Mouse (Mus musculus) ES-E14 (cell line): ENCODE measurements around the gene Inca1. TPM values are rescaled to one million over a fixed set of nuclear protein-coding genes. Genes with fewer than 3 reads are reported as not detected.
A peak's percentile ranks its signal among the peaks of the same experiment; 100 is the strongest.

Source experiments
- DNase-seq: peaks from one replicate; pipeline ENCODE4 v3.0.0-alpha.2; 2013; ENCODE audit warnings: low read depth, low spot score
- H3K27ac ChIP-seq: 2 replicates; pipeline ENCODE4 v1.5.1; 2012; ENCODE audit warnings: low read depth, mild to moderate bottlenecking, low read length, moderate library complexity, mixed read lengths; ENCODE audit not compliant: poor library complexity, insufficient read depth, severe bottlenecking
- H3K36me3 ChIP-seq: 2 replicates; pipeline ENCODE4 v1.6.1; 2012; ENCODE audit warnings: mild to moderate bottlenecking, low read length, moderate library complexity, mixed read lengths; ENCODE audit not compliant: control insufficient read depth, poor library complexity, insufficient read depth, severe bottlenecking
- H3K4me1 ChIP-seq, 2 experiments: fragments of 150-350 bp in 1 of 2; sonication (generic) in 1 of 2; 2 replicates each; pipeline ENCODE4 v1.6.1; 2012; ENCODE audit warnings: low read length in 2 of 2, mild to moderate bottlenecking in 1 of 2, mixed read lengths in 1 of 2; ENCODE audit not compliant: control insufficient read depth in 2 of 2, insufficient read depth in 2 of 2, poor library complexity in 1 of 2
- H3K4me3 ChIP-seq, 2 experiments: fragments of 150-350 bp in 1 of 2; sonication (generic) in 1 of 2; 2 replicates each; pipeline ENCODE4 v1.5.1; 2012; ENCODE audit warnings: low read length in 2 of 2, low read depth in 1 of 2, mild to moderate bottlenecking in 1 of 2, mixed read lengths in 1 of 2; ENCODE audit not compliant: insufficient read depth in 1 of 2, poor library complexity in 1 of 2, severe bottlenecking in 1 of 2
- H3K9ac ChIP-seq: 2 replicates; pipeline ENCODE4 v1.6.1; 2012; ENCODE audit warnings: low read depth, mild to moderate bottlenecking, low read length, mixed read lengths; ENCODE audit not compliant: poor library complexity, insufficient read depth, severe bottlenecking
- H3K9me3 ChIP-seq: fragments of 150-350 bp; sonication (generic); 2 replicates; pipeline ENCODE4 v1.6.1; 2012; ENCODE audit warnings: low read depth, mild to moderate bottlenecking, low read length; ENCODE audit not compliant: control insufficient read depth, insufficient read depth
- CHD2 ChIP-seq: IDR thresholded peaks from 2 replicates; pipeline ENCODE4 v1.6.1; 2014; ENCODE audit warnings: mild to moderate bottlenecking, low read depth, low read length, inconsistent platforms
- HCFC1 ChIP-seq: IDR thresholded peaks from 2 replicates; pipeline ENCODE4 v1.6.1; 2012; ENCODE audit warnings: low read length, inconsistent platforms, borderline replicate concordance; ENCODE audit not compliant: insufficient read depth
- MAFK ChIP-seq: IDR thresholded peaks from 2 replicates; pipeline ENCODE4 v1.6.1; 2014; ENCODE audit warnings: mild to moderate bottlenecking, low read depth, low read length, inconsistent platforms; ENCODE audit not compliant: insufficient read depth
- ZC3H11A ChIP-seq: IDR thresholded peaks from 2 replicates; pipeline ENCODE4 v1.6.1; 2012; ENCODE audit warnings: low read depth, mild to moderate bottlenecking, inconsistent platforms, low read length, borderline replicate concordance
- ZNF384 ChIP-seq: IDR thresholded peaks from 2 replicates; pipeline ENCODE4 v1.6.1; 2012; ENCODE audit warnings: low read depth, low read length, inconsistent platforms
- in situ Hi-C, 2 experiments: fragments of 600-800 bp; cut with MboI; formaldehyde crosslinking; loops; one replicate each; pipeline ENCODE4 v1.15.1; 2025; ENCODE audit warnings: low sequenced_read_pairs in 2 of 2, inconsistent platforms in 1 of 2; ENCODE audit not compliant: unreplicated experiment in 2 of 2
- total RNA-seq: library from RNA; depleted of rRNA; stranded (reverse); fragments of 300-350 nt; gene quantifications from 2 replicates; pipeline ENCODE4 v1.2.3, GENCODE M21; 2012

Inca1 gene
- total RNA-seq, 1 experiment = 1.2 TPM

DNA sequence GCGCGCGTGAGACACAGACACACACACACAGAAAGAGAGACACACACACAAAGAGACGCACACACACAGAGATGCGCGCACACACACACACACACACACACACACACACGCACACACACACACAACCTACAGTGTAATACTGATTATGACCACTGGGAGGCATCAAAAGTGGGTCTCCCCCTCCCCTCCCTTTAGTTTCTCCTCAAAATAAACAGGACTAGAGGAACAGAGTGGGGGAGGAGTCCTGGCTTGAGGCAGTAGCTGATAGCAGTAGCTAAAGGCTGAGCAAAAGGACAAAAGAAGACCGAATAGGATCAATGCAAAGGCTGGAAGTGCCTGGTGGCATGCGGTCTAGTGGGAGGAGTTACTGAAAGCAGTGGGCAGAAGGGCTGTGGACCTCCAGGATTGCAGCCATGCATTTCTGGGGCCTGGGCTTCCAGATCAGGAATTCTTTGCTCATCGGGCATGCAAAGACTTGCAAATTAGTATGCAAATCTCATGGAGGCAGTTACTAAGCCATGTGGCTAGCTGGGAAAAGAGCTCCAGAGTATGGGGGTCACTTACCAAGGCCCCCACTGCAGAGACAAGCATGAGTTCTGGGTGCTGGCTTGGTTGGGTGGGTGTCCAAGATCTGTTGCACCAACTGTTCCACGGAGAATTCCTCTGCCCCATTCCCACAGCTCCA lies 17.9 kb downstream of the Inca1 start:
- TF ChIP-seq CHD2 = no peak
- peak; percentile 85 for DNase-seq
- no peaks in the 10 kb centered on the region for H3K9me3 ChIP-seq
- H3K36me3 ChIP-seq = peaks cover 6% of the 10 kb centered on the region; the same call in 1 of the 2 replicates
- in situ Hi-C loops = no loop called here
- H3K9ac ChIP-seq = 0 out of 2 replicates have a peak overlapping the region, but pooled peaks have one; percentile 69
- H3K4me1 ChIP-seq = peaks cover 5 to 24% of the 10 kb centered on the region in 2 experiments; a peak in 3 of 4 replicates
- H3K27ac ChIP-seq = peak overlapping the region; percentile 50; the same call in 1 of the 2 replicates
- H3K4me3 ChIP-seq = 0 out of 4 replicates have a peak overlapping the region, but pooled peaks of 1 of the 2 experiments have one; percentile 0

DNA sequence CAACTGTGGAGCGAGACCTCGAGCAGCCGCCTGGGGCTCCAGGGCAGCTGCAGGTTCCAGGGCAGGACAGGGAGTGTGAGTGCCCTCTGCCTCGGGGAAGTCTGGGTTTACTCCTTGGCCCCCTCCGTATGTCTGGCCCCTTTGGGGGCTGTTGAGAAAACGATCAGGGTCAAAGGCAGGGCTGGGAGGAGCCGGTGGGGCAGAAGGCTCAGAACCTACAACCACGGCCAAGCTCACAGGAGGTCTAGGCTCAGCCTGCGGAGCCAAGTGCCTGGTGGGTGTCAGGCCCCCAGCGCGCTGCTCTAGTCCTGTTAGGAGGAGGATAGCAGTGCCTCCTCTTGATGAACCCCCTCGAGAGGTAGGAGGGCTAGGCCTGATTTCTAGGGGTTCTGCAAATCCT lies 18.8 kb downstream of the Inca1 start:
- peaks cover 6% of the 10 kb centered on the region; the same call in 1 of the 2 replicates for H3K36me3 ChIP-seq
- in situ Hi-C loops = no loop called here
- H3K9me3 ChIP-seq = no peaks in the 10 kb centered on the region
- peak overlapping the region; percentile 15; the same call in 1 of the 2 replicates for H3K27ac ChIP-seq
- peak overlapping the region; percentile 44 to 48; a peak in 3 of 4 replicates for H3K4me3 ChIP-seq
- peaks cover 5 to 24% of the 10 kb centered on the region in 2 experiments; a peak in 3 of 4 replicates for H3K4me1 ChIP-seq
- DNase-seq = no peak
- H3K9ac ChIP-seq = peak overlapping the region; percentile 69
- TF ChIP-seq ZNF384 = no peak
- no peak for TF ChIP-seq ZC3H11A
- no peak for TF ChIP-seq CHD2

DNA sequence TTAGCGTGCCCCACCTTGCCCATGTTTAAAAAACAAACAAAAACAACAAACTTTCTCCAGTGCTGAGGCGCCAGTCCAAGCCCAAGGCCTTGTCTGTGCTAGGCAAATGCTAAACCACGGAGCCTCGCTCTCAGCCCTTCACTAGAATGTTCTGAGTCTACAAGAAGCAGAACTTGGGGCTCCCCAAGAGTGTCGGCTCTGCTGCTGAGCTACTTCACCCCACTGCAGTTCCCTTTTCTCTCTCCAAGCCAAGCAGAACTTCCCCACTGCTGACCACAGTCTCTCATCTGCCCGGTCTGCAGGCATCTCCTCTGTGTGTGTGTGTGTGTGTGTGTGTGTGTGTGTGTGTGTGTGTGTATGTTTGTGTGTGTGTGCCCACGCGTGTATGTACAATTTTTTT lies 20.1 kb downstream of the Inca1 start:
- no peak overlapping the region for H3K27ac ChIP-seq
- no peak overlapping the region for H3K9ac ChIP-seq
- in situ Hi-C loops = no loop called here
- H3K4me3 ChIP-seq = no peak overlapping the region
- DNase-seq = no peak
- no peak for TF ChIP-seq ZNF384
- TF ChIP-seq ZC3H11A = no peak
- TF ChIP-seq CHD2 = no peak
- no peak for TF ChIP-seq HCFC1
- no peak for TF ChIP-seq MAFK
- H3K36me3 ChIP-seq = peaks cover 9% of the 10 kb centered on the region; the same call in 1 of the 2 replicates
- H3K9me3 ChIP-seq = no peaks in the 10 kb centered on the region
- H3K4me1 ChIP-seq = peaks cover 5 to 24% of the 10 kb centered on the region in 2 experiments; a peak in 3 of 4 replicates

DNA sequence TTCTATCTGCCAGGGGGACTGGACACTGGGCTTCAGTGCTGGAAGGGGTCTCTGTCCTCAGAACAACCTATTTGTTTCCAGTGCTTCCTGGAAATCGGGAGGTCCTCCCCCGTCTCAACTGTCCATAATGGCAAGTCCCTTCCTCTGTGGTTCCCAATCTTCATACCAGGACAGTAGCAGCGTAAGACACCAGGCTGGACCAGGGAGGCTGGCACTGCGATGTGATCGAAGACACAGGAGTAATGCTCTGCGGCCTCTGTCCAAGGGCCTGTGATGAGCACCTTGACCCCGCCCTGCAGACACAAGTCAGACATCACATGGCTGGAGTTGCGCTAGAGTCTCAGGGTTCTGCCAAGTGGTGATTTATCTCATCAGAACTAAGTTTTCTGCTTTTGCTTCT lies 20.6 kb downstream of the Inca1 start:
- DNase-seq = no peak
- H3K9me3 ChIP-seq = no peaks in the 10 kb centered on the region
- no peak overlapping the region for H3K4me3 ChIP-seq
- peaks cover 5 to 27% of the 10 kb centered on the region in 2 experiments; a peak in 3 of 4 replicates for H3K4me1 ChIP-seq
- H3K36me3 ChIP-seq = peaks cover 9% of the 10 kb centered on the region; the same call in 1 of the 2 replicates
- in situ Hi-C loops = no loop called here
- no peak overlapping the region for H3K27ac ChIP-seq
- TF ChIP-seq HCFC1 (no peak), ZNF384 (no peak), CHD2 (no peak), MAFK (no peak), ZC3H11A (no peak)
- no peak overlapping the region for H3K9ac ChIP-seq

DNA sequence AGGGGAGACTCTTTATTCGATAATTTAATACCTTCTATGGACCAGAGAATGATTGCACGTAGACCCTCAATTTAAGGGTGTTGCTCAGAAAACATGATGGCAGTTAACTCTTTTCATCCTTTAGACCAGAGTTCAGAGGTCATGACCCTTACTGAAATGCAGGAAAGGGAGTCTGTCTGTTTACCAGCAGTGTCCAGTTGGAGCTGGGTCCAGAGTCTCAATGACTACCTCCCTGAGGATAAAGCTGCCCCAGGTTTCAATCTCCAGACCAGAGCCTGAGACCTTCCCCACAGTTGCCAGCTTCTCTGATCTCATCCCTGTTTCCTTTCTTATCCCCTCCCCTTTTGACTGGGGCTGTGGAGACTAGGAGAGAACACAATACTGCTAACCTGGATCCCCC lies 21.4 kb downstream of the Inca1 start:
- peaks cover 5 to 28% of the 10 kb centered on the region in 2 experiments; a peak in 3 of 4 replicates for H3K4me1 ChIP-seq

More for the DNA sequence above, 21.4 kb downstream of the Inca1 start:
- Histone ChIP-seq H3K36me3 (peaks cover 6% of the 10 kb centered on the region; the same call in 1 of the 2 replicates), H3K4me3 (no peak overlapping the region), H3K9ac (no peak overlapping the region), H3K27ac (no peak overlapping the region), H3K9me3 (no peaks in the 10 kb centered on the region)
- no peak for TF ChIP-seq HCFC1
- TF ChIP-seq ZC3H11A = no peak
- TF ChIP-seq CHD2 = no peak
- no peak for TF ChIP-seq ZNF384
- TF ChIP-seq MAFK = no peak
- in situ Hi-C loops = no loop called here
- DNase-seq = no peak
